Mouse (Mus musculus): Measurements from ENCODE around the gene Gm28041. TPM values are rescaled to one million over a fixed set of nuclear protein-coding genes. Genes with fewer than 3 reads are reported as not detected.

The Gm28041 gene
- polyA plus RNA-seq, 1 experiment from 2014 or later, result 0.35 TPM

- no peaks in the 10 kb centered on the region for H3K27me3 ChIP-seq
- H3K36me3 ChIP-seq, result no peaks in the 10 kb centered on the region
- H3K9ac ChIP-seq, result no peak overlapping the region
- no peak overlapping the region for H3K27ac ChIP-seq
- H3K4me3 ChIP-seq, result no peak overlapping the region
- no peaks in the 10 kb centered on the region for H3K4me1 ChIP-seq (replicated peaks)
- no peak overlapping the region for H3K4me2 ChIP-seq
- no peaks in the 10 kb centered on the region for H3K9me3 ChIP-seq (replicated peaks)
- ATAC-seq (replicated peaks; ENCODE audit: insufficient number of reproducible peaks, insufficient read depth, low FRiP score, low read depth), result no peak
Measured at GRCm38 (mm10) chr13:67351854-67352253, 23.7 kb downstream of the Gm28041 start.

- ATAC-seq (replicated peaks; ENCODE audit: insufficient number of reproducible peaks, insufficient read depth, low FRiP score, low read depth), result no peak
- Histone ChIP-seq H3K4me1 (replicated peaks) (no peaks in the 10 kb centered on the region), H3K36me3 (peaks cover 23% of the 10 kb centered on the region), H3K4me3 (no peak overlapping the region), H3K9ac (no peak overlapping the region), H3K4me2 (no peak overlapping the region), H3K27me3 (no peaks in the 10 kb centered on the region), H3K9me3 (replicated peaks) (no peaks in the 10 kb centered on the region), H3K27ac (no peak overlapping the region)
- 85% methylated on average over 2 of the region's 2 CpGs for WGBS
Measured at GRCm38 (mm10) chr13:67343422-67343821, 32.1 kb downstream of the Gm28041 start.

GRCm38 (mm10) chr13:67332877-67333276, 42.7 kb downstream of the Gm28041 start:
- Histone ChIP-seq H3K9me3 (replicated peaks) (no peaks in the 10 kb centered on the region), H3K4me1 (replicated peaks) (peaks cover 4% of the 10 kb centered on the region; the same call in 1 of the 2 replicates), H3K36me3 (no peaks in the 10 kb centered on the region), H3K4me2 (peak overlapping the region; percentile 75), H3K4me3 (peak overlapping the region; percentile 65), H3K27me3 (no peaks in the 10 kb centered on the region), H3K27ac (peak overlapping the region; percentile 64), H3K9ac (peak overlapping the region; percentile 59)
- ATAC-seq (replicated peaks; ENCODE audit: insufficient number of reproducible peaks, insufficient read depth, low FRiP score, low read depth), result no peak
- WGBS, result 67% methylated on average over 1 of the region's 1 CpGs

DNA sequence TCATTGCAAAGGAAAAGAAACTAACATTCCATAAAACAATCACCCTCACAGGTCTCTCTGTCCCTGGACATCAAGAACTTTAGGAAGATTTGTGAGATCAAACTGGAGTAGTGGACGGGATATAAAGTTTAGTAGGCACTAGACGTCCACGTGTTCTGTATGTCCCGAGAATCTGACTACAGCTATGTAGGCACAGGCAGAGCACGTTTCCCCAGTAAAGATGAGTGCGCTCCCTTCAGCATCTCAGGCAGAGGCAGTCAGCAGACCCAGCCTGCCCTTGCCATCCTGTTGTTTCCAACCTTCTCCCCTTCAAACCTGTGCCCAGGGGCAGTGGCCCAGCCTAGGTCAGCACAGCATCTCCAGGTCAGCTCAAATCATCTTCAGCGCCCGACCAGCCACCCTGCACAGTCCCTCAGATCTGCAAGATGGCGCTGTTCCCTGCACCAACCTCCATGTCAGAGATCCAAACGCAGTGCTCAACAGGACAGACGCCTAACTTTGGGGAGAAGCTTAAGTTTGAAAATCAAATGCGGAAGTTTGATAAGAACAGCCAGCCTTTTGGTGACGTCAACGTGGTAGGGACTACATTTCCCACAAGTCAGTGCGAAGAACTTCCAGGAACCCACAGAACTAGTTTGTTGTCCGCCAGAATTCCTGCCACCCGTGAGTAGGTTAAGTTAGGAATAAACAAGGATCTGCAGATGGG, 43.4 kb downstream of the Gm28041 start, which contains the start of gene Zfp595:
Gene Zfp595 (minus strand): TSS at position 552 of the 706 bp plus-strand sequence.
- Histone ChIP-seq H3K27me3 (no peaks in the 10 kb centered on the region), H3K4me1 (replicated peaks) (peaks cover 4% of the 10 kb centered on the region; the same call in 1 of the 2 replicates), H3K4me3 (peak within 1 kb of the TSS; percentile 65), H3K36me3 (no peaks in the 10 kb centered on the region), H3K27ac (peak within 1 kb of the TSS; percentile 64), H3K9me3 (replicated peaks) (no peaks in the 10 kb centered on the region), H3K4me2 (peak within 1 kb of the TSS; percentile 75), H3K9ac (peak within 1 kb of the TSS; percentile 59)
- 9% methylated on average over 17 of the region's 17 CpGs for WGBS
- peak; percentile 88 for ATAC-seq (replicated peaks; ENCODE audit: insufficient number of reproducible peaks, insufficient read depth, low FRiP score, low read depth)

DNA sequence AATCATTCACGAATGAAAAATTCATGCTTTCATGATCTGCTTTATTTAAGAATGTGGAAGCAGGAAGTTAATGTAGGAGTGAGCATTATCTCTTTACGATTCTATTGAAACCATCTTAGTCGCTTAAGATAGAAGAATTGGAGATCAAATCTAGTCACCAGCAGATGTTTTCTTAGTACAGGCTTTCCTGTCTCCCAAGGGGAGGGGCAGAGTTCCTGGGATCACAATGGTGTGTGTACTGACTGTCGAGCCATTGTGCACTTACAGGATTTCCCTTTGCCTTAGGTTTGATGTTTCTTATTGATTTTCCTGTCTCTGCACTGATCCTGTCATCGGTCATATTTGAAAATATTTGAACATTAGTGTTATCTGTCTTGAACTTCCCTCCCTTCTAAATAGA, 68.8 kb downstream of the Gm28041 start:
- Histone ChIP-seq H3K27me3 (no peaks in the 10 kb centered on the region), H3K27ac (peak overlapping the region; percentile 77; the same call in 1 of the 2 replicates), H3K36me3 (no peaks in the 10 kb centered on the region), H3K9ac (peak overlapping the region; percentile 89), H3K4me1 (replicated peaks) (peaks cover 7% of the 10 kb centered on the region; the same call in 1 of the 2 replicates), H3K4me2 (peak overlapping the region; percentile 79), H3K4me3 (peak overlapping the region; percentile 88), H3K9me3 (replicated peaks) (no peaks in the 10 kb centered on the region; the same call in 1 of the 2 replicates)
- WGBS, result 26% methylated on average over 5 of the region's 5 CpGs
- peak; percentile 48; the same call in 1 of the 2 replicates for ATAC-seq (replicated peaks; ENCODE audit: insufficient number of reproducible peaks, insufficient read depth, low FRiP score, low read depth)

DNA sequence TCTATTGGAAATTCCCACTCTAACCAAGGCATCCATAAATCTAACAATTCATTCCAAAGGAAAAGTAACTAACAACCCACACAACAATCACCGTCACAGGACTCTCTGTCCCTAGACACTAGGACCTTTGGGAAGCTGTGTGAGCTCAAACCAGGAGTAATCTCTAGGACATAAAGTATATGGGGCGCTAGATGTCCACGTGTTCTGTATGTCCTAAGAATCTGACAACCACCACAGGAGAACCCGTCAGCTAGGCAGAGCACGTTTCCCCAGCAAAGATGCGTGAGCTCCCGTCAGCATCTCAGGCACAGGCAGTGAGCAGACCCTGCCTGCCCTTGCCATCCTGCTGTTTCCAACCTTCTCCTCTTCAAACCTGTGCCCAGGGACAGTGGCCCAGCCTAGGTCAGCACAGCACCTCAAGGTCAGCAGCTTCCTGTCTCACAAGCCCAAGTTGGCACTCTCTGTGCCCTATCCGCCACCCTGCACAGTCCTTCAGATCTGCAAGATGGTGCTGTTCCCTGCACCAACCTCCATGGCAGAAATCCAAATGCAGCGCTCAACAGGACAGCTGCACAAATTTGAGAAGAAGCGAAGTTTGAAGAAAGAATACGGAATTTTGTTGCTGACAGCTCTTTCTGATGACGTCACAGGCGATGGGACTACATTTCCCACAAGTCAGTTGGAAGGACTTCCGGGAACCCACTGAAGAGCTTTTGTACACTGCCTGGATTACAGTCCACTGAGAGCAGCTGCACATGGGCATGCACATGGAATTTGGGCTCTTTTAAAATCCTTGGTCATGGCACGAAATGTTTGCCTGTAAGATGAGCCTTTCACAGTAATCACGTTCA, 69.5 kb downstream of the Gm28041 start, which contains the start of gene Zfp457:
Gene Zfp457 (minus strand): TSS at position 664 of the 851 bp plus-strand sequence.
- H3K4me2 ChIP-seq, result peak within 1 kb of the TSS; percentile 79
- H3K27ac ChIP-seq, result peak within 1 kb of the TSS; percentile 77
- no peaks in the 10 kb centered on the region; the same call in 1 of the 2 replicates for H3K9me3 ChIP-seq (replicated peaks)
- H3K4me1 ChIP-seq (replicated peaks), result peaks cover 7% of the 10 kb centered on the region; the same call in 1 of the 2 replicates
- H3K4me3 ChIP-seq, result peak within 1 kb of the TSS; percentile 88
- no peaks in the 10 kb centered on the region for H3K36me3 ChIP-seq
- WGBS, result 12% methylated on average over 16 of the region's 16 CpGs
- H3K27me3 ChIP-seq, result no peaks in the 10 kb centered on the region
- H3K9ac ChIP-seq, result peak within 1 kb of the TSS; percentile 89
- peak; percentile 95 for ATAC-seq (replicated peaks; ENCODE audit: insufficient number of reproducible peaks, insufficient read depth, low FRiP score, low read depth)

Other genes with a start within 250 kb of the Gm28041 start
- 5.9 and 6.2 TPM in 2 replicates for gene Rsl1, start 202.6 kb downstream of the Gm28041 start, polyA plus RNA-seq (2015; fragmentation: Nextera tagmentation; extraction: Ambion mirVana)
- 1.1 and 1.3 TPM in 2 replicates for gene Zfp455, start 181.2 kb downstream of the Gm28041 start, polyA plus RNA-seq (2015; fragmentation: Nextera tagmentation; extraction: Ambion mirVana)
- gene Zfp458, start 97.3 kb downstream of the Gm28041 start, polyA plus RNA-seq (2015; fragmentation: Nextera tagmentation; extraction: Ambion mirVana), result 1.1 and 1.3 TPM in 2 replicates
- 0.83 and 1.0 TPM in 2 replicates for gene Zfp457, start 69.2 kb downstream of the Gm28041 start, polyA plus RNA-seq (2015; fragmentation: Nextera tagmentation; extraction: Ambion mirVana)
- gene Zfp595, start 43.2 kb downstream of the Gm28041 start, polyA plus RNA-seq (2015; fragmentation: Nextera tagmentation; extraction: Ambion mirVana), result 1.4 and 1.5 TPM in 2 replicates
- gene Gm28044, start 15.2 kb downstream of the Gm28041 start, polyA plus RNA-seq (2015; fragmentation: Nextera tagmentation; extraction: Ambion mirVana), result not detected in 2 replicates
- gene Zfp953, start 15.1 kb downstream of the Gm28041 start, polyA plus RNA-seq (2015; fragmentation: Nextera tagmentation; extraction: Ambion mirVana), result 0.67 and 0.72 TPM in 2 replicates
- 0.94 and 1.2 TPM in 2 replicates for gene Zfp456, start 77 bp upstream of the Gm28041 start, polyA plus RNA-seq (2015; fragmentation: Nextera tagmentation; extraction: Ambion mirVana)
- gene Zfp429, start 24.1 kb upstream of the Gm28041 start, polyA plus RNA-seq (2015; fragmentation: Nextera tagmentation; extraction: Ambion mirVana), result 2.6 and 4.6 TPM in 2 replicates
- 0.30 and 0.62 TPM in 2 replicates for gene Zfp459, start 45.7 kb upstream of the Gm28041 start, polyA plus RNA-seq (2015; fragmentation: Nextera tagmentation; extraction: Ambion mirVana)
- 5.8 and 5.9 TPM in 2 replicates for gene Zfp874a, start 75.9 kb upstream of the Gm28041 start, polyA plus RNA-seq (2015; fragmentation: Nextera tagmentation; extraction: Ambion mirVana)
- 1.8 and 3.0 TPM in 2 replicates for gene Zfp874b, start 108.5 kb upstream of the Gm28041 start, polyA plus RNA-seq (2015; fragmentation: Nextera tagmentation; extraction: Ambion mirVana)
- 7.8 and 8.0 TPM in 2 replicates for gene Zfp58, start 124.8 kb upstream of the Gm28041 start, polyA plus RNA-seq (2015; fragmentation: Nextera tagmentation; extraction: Ambion mirVana)
- not detected in 2 replicates for gene Gm26965, start 150.4 kb upstream of the Gm28041 start, polyA plus RNA-seq (2015; fragmentation: Nextera tagmentation; extraction: Ambion mirVana)
- 17.7 and 18.2 TPM in 2 replicates for gene Zfp87, start 150.4 kb upstream of the Gm28041 start, polyA plus RNA-seq (2015; fragmentation: Nextera tagmentation; extraction: Ambion mirVana)
- 5.2 and 6.8 TPM in 2 replicates for gene Zfp748, start 178.1 kb upstream of the Gm28041 start, polyA plus RNA-seq (2015; fragmentation: Nextera tagmentation; extraction: Ambion mirVana)
- gene Zfp729b, start 234.0 kb upstream of the Gm28041 start, polyA plus RNA-seq (2015; fragmentation: Nextera tagmentation; extraction: Ambion mirVana), result 2.1 and 2.6 TPM in 2 replicates

Measured in heart, embryonic 15.5 days (tissue).